Mouse (Mus musculus) lung, adult 2 months (tissue): ENCODE results near the gene Dlec1. TPM values are rescaled to one million over a fixed set of nuclear protein-coding genes. Genes with fewer than 3 reads are reported as not detected.
A peak's percentile ranks its signal among the peaks of the same experiment; 100 is the strongest.

Experiments
- DNase-seq: peaks from one replicate; pipeline ENCODE4 v3.0.0; 2022
- H3K4me1 ChIP-seq: fragments of 200-500 bp; 2 replicates; pipeline ENCODE4 v1.6.1; 2011; ENCODE audit warnings: low read length; ENCODE audit not compliant: control insufficient read depth, insufficient read depth
- H3K4me3 ChIP-seq: fragments of 200-500 bp; replicated peaks from 2 replicates; pipeline ENCODE3; 2011; ENCODE audit warnings: low read depth, mild to moderate bottlenecking, control low read depth, low read length; ENCODE audit errors: extremely low read depth
- CTCF ChIP-seq: fragments of 200-500 bp; IDR thresholded peaks from 2 replicates; pipeline ENCODE4 v1.5.1; 2011; ENCODE audit warnings: mild to moderate bottlenecking, low read length, control low read depth; ENCODE audit not compliant: insufficient read depth
- POLR2A ChIP-seq: fragments of 200-500 bp; IDR thresholded peaks from 2 replicates; pipeline ENCODE4 v1.6.1; 2011; ENCODE audit warnings: low read depth, mild to moderate bottlenecking, control low read depth, low read length, borderline replicate concordance; ENCODE audit errors: extremely low read depth
- WGBS: fragments of 180-500 bp; shearing (Covaris S2); methylation state at CpG from one replicate; pipeline ENCODE4 v1.1.7; 2018; 5-methylcytosine and 5-hydroxymethylcytosine counted together
- polyA plus RNA-seq: library from polyadenylated mRNA; depleted of rRNA; stranded (reverse); fragments of >200 nt; gene quantifications from 2 replicates; pipeline ENCODE4 v1.2.3, GENCODE M21; 2012

The Dlec1 gene
- polyA plus RNA-seq, 1 experiment: 5.1 TPM

DNA sequence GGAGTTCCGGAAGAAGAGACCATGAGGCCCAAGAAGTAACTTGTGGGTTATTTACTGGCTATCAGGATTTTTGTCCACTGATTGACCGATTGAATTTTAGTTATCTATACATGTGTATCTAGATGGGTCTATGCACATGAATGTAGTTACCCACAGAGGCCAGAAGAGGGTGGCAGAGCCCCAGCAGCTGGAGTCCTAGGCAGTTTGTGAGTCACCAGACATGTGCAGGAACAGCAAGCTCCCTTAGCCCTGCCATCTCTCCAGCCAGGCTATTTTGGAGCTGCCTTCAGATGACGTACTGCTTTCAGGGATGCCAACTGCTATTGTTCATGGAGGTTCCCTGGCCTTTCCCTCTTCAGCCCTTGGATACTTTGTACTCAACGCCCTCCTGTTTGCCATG lies 5.3 kb downstream of the Dlec1 start:
- Histone ChIP-seq H3K4me1 (no peaks in the 10 kb centered on the region), H3K4me3 (no peak overlapping the region)
- WGBS: 85% methylated on average over 4 of the region's 4 CpGs
- TF ChIP-seq POLR2A (no peak), CTCF (peak; percentile 29; the same call in 1 of the 2 replicates)
- no peak for DNase-seq

DNA sequence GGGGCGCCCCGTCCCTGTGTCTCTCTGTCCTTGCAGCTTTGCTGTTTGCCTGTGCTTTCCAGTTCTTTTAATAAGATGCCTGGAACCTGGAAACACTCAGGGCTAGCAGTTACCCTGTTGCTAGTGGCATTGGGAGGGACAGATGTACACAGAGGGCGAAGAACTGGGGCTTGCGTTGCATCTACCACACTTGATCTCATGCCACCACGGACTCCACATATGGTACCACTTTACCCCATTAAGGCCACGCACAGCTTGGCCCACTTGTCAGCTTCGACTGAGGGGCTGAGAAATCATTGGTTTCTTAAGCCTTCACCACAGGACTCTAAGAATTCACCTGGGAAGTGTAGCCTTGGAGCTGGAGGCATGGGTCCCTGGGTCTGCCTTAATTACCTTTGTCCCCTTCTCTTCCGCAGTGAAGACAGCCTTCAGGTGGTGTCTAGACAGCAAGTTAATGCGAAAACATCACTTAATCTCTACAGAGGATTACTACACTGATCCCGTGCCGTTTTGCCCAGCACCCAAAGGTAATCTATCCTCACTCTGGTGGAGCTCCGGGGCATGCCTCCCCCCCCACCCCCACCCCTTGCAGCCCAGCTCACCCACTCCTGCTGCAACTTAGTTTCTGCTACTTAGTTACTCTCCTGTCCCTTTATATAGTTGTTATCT lies 7.5 kb downstream of the Dlec1 start:
- no peak for TF ChIP-seq CTCF
- no peak for TF ChIP-seq POLR2A
- Histone ChIP-seq H3K4me3 (no peak overlapping the region), H3K4me1 (no peaks in the 10 kb centered on the region)
- DNase-seq: no peak
- 66% methylated on average over 12 of the region's 12 CpGs for WGBS

DNA sequence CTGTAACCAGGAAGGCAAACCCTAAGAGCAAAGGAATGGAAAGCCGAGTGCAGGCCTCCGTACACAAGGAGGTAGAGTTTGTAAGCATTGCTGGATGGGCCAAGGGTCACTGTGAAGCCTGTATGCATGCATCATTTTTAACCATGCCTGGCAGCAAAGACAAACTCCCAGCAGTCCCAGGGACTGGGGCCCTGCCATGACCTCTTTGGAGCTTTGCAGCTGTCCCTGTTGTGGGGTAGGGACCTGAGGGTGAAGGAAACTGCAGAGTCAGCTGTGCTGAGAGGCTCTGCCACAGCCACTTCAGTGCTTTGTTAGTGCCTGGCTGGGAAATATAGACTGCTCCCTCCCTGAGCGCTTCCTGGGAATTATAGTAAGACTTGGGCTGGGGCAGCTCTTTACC lies 8.4 kb downstream of the Dlec1 start:
- Histone ChIP-seq H3K4me1 (no peaks in the 10 kb centered on the region), H3K4me3 (no peak overlapping the region)
- TF ChIP-seq POLR2A: no peak
- 40% methylated on average over 3 of the region's 3 CpGs for WGBS
- DNase-seq: no peak

DNA sequence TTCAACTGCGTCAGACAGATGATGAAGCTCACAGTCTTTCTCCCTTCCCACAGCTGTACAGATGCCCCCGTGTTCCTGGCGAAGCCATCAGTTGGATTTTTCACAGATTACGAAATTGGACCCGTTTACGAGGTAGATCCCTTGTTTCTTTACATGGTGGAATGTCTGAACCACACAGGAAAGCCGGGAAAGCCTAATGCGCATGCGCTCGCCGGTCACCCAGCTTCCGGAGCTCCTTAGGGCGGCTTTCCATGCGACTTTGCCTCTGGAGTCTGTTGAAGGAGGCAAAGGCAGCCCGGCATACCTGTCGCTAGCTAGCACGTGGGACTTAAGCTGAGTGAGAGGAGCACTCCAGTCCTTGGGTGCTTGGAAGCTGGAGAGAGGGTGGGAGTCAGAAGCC lies 12.6 kb downstream of the Dlec1 start:
- no peak overlapping the region for H3K4me3 ChIP-seq
- no peak for DNase-seq
- WGBS: 84% methylated on average over 17 of the region's 17 CpGs
- no peaks in the 10 kb centered on the region for H3K4me1 ChIP-seq
- TF ChIP-seq POLR2A (no peak), CTCF (no peak)

DNA sequence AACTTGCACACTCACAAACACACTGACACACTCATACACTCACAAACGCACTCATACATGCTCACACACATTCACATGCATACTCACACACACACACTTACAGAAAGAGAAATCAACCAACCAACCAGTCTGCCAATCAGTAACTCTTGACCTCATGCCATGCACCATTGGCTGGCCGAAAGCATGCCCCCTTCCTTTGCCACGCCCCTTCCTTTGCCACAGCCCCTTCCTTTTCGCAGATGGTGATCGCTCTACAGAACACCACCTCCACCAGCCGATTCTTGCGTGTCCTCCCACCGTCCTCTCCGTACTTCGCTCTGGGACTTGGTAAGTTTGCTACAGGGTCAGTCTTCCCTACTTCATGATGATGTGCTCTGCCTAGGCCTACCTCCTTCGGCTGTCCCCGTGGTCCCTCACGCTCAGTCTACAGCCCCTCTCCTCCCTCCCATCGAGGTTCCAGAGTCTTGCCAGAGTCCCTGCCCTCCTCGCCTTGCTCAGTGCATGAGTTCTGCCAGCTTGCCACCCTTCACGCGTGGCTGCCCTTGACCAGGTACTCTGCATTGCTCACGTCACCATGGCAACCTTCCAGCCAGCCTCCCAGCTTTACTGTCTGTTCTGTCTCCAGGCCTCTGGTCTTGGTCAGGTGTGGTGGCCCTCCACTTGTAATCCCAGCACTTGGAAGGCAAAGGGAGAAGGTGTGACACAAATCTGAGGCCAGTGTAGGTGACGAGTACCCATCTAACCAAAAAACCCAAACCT lies 17.3 kb downstream of the Dlec1 start:
- H3K4me3 ChIP-seq: no peak overlapping the region
- 83% methylated on average over 19 of the region's 19 CpGs for WGBS
- no peak for DNase-seq

DNA sequence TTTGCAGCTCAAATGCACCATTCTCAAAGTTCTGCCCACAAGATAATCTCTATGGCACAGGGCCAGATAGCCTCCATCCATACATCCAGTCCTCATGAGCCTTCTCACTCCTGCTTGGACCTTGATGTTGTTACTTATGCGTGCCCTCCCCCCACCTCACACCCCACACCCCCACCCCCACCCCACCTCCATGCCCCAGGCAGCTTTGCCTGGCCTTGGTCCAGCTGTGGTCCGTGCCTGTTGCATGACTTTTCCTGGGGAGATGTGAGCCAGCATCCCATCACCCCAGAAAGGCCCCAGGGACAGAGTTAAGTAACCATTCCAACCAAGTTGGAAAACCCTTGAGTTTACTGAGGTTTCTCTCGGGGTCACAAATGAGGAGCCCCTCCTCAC lies 17.9 kb downstream of the Dlec1 start:
- Histone ChIP-seq H3K4me3 (no peak overlapping the region), H3K4me1 (no peaks in the 10 kb centered on the region)
- no peak for TF ChIP-seq CTCF
- no peak for TF ChIP-seq POLR2A
- WGBS: 40% methylated on average over 3 of the region's 3 CpGs
- no peak for DNase-seq

More for the DNA sequence above, 17.3 kb downstream of the Dlec1 start:
- TF ChIP-seq CTCF: no peak
- TF ChIP-seq POLR2A: no peak
- H3K4me1 ChIP-seq: no peaks in the 10 kb centered on the region

DNA sequence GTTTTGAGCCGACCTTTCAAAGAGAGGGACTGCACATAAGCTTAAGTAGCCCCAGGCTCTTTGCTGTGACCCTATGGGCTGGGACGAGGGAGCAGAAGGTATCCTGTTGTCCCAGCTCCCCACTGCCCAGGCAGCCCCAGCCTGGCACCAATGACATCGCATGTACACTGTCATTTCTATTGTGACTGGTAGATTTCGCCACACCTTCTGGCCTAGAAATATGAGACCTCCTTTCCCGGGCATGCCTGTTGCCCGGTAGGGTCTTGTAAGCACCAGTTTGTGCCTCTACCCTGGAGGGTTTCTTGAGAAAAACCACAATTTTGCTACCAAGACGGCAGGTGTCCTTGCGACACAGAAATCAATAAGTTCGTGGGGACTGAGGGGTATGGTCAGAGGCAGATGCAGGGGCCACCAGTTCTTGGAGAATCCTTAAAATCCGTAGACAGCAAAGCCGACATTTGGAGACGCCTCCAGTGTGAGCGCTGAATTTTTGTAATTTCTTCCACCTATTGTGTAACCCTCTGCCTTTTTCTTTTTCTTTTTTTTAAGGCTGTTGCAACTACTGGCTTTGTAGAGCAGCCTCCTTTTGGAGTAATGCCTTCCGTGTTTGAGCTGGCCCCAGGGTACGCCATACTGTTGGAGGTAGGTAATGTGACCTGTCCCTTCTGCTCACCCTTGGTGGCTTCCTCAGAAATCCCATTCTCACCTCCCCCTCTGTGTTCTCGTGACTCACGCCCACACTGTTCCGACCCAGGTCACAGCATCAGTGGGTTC lies 20.5 kb downstream of the Dlec1 start:
- Histone ChIP-seq H3K4me1 (no peaks in the 10 kb centered on the region), H3K4me3 (no peak overlapping the region)
- TF ChIP-seq CTCF (no peak), POLR2A (no peak)
- DNase-seq: no peak
- 73% methylated on average over 18 of the region's 18 CpGs for WGBS

DNA sequence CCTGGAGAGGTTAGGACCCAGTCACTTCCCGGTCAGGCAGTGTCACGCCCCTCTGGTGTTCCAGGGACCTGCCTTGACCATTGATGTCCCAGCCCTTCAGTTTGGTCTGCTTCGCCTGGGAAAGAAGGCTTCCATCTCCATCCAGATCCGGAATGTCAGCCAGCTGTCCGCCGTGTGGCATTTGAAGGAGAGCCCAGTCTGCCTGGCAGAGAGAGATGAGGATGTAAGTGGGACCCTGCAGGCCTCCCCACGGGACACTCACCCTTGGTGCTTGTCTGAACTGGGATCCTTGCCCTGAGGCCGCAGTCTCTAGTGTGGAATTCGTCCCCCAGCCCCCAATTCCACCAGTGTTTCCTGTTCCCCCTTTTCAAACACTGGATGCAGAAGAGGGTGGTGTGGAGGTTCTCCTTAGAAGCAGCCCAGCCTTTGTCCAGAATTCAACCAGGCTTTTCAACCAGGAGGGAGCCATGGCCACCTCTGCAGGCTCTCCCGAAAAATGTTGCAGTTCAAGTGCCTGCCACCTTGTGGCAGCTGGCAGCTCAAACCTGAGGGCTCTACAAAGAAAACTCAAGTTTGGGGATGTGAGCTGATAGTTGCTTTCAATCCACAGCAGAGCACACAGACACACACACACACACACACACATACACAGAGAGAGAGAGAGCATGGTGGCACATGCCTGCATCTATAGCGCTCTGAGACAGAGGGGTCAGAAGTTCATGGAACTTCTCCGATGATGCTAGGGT lies 26.3 kb downstream of the Dlec1 start:
- 75% methylated on average over 12 of the region's 12 CpGs for WGBS
- H3K4me1 ChIP-seq: no peaks in the 10 kb centered on the region
- no peak for TF ChIP-seq POLR2A
- TF ChIP-seq CTCF: no peak
- no peak for DNase-seq
- H3K4me3 ChIP-seq: no peak overlapping the region

DNA sequence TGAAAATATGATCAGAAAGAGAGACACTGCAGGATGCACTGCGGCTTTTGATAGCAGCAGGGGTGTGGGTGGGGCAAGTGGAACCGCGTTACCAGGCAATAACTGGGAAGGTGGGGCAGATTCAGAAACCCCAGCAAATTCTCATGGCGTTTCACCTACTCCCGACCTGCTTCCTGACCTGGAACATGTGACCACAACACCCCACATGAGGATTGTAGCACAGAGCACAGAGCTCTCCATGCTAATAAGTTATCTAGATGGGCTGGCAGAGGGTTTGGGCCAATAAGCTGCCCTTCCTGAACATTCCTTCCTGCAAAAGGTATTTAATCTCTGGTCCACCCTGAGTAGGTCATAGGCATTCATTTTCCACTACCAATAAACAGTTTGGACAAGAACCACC lies 28.4 kb downstream of the Dlec1 start:
- 50% methylated on average over 5 of the region's 5 CpGs for WGBS
- H3K4me3 ChIP-seq: no peak overlapping the region

DNA sequence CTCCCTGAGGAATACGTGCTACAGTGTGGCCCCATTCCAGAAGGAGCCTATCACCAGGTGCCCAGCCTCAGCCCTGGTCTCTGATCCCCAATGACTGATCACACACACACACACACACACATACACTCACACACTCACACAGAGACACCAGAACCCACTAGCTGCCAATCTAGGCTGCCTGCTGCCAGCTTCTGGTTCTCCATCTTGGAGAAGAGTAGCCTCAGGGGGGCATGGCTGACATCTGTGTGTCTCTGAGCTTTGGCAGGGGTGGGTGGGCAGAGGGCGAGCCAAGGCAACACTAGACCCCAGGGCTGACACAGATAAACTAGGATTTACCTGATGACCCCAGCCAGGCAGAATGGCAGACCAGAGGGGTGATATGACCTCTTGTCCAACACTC lies 36.6 kb downstream of the Dlec1 start:
- H3K4me1 ChIP-seq: no peaks in the 10 kb centered on the region
- TF ChIP-seq POLR2A (no peak), CTCF (no peak)
- DNase-seq: no peak
- H3K4me3 ChIP-seq: no peak overlapping the region
- 77% methylated on average over 2 of the region's 2 CpGs for WGBS

More for the DNA sequence above, 28.4 kb downstream of the Dlec1 start:
- TF ChIP-seq POLR2A (no peak), CTCF (no peak)
- no peak for DNase-seq
- H3K4me1 ChIP-seq: no peaks in the 10 kb centered on the region
